In genomic region chr4:101292736-101293541, GRCm38 (mm10) we compare ENCODE assay signal across 8 mouse cellular contexts. TPM values are rescaled to one million over a fixed set of nuclear protein-coding genes. Genes with fewer than 3 reads are reported as not detected.
DNase-seq lines count a peak whose midpoint lies in the region; ATAC-seq and TF ChIP-seq lines count a peak whose summit lies in the region.

No protein-coding gene starts in this region.

- TF ChIP-seq CTCF in lung, embryonic 14.5 days (IDR thresholded peaks at IDR 0.05; ENCODE audit: low read depth): no peak
- no peak for TF ChIP-seq CTCF in thymus, adult 2 months (IDR thresholded peaks at IDR 0.05; ENCODE audit: borderline replicate concordance, control insufficient read depth, extremely low read depth, insufficient read depth, low read length, poor library complexity)

- DNase-seq in B cell, adult 2 months: peak; percentile 67 to 69
- peak; percentile 77 to 92 for DNase-seq in adrenal gland, adult (ENCODE audit: inconsistent age in 2 of 2, low spot score in 1 of 2)
- peak; percentile 63 for DNase-seq in embryo, embryonic 9.5 days (ENCODE audit: extremely low spot score)
- peak; percentile 72 for DNase-seq in heart, adult 8-10 months (ENCODE audit: low spot score)
- peak; percentile 78 for DNase-seq in kidney, adult 18-20 months
- DNase-seq in lung, embryonic 14.5 days: peak; percentile 58
- peak; percentile 60 for DNase-seq in thymus, adult 2 months

- peak overlapping the region; percentile 81; the same call in 1 of the 2 replicates for H3K27ac ChIP-seq in lung, embryonic 14.5 days (ENCODE audit: low read depth)
- H3K27ac ChIP-seq in neural tube, embryonic 14.5 days (ENCODE audit: low read depth, low read length): no peak overlapping the region
- H3K27ac ChIP-seq in thymus, adult 2 months (ENCODE audit: control insufficient read depth, insufficient read depth, low read length): peak overlapping the region; percentile 23

- H3K4me3 ChIP-seq in lung, embryonic 14.5 days (ENCODE audit: low read depth, low read length): peak overlapping the region; percentile 46
- H3K4me3 ChIP-seq in neural tube, embryonic 14.5 days (ENCODE audit: low read depth, low read length): peak overlapping the region; percentile 36
- H3K4me3 ChIP-seq in thymus, adult 2 months (ENCODE audit: control insufficient read depth, insufficient read depth, low read length): peak overlapping the region; percentile 47

- TF ChIP-seq POLR2A in thymus, adult 2 months (IDR thresholded peaks at IDR 0.05; ENCODE audit: control insufficient read depth, extremely low read depth, insufficient read depth, low read length, poor library complexity): no peak

- no peaks in the 10 kb centered on the region for H3K36me3 ChIP-seq in lung, embryonic 14.5 days (ENCODE audit: insufficient read depth)
- no peaks in the 10 kb centered on the region for H3K36me3 ChIP-seq in neural tube, embryonic 14.5 days (ENCODE audit: control insufficient read depth, insufficient read depth, low read length)
- no peaks in the 10 kb centered on the region for H3K36me3 ChIP-seq in thymus, adult 2 months (ENCODE audit: control insufficient read depth, insufficient read depth, low read length)

- H3K4me1 ChIP-seq in lung, embryonic 14.5 days (ENCODE audit: insufficient read depth): peaks cover 13% of the 10 kb centered on the region
- peaks cover 4% of the 10 kb centered on the region; the same call in 1 of the 2 replicates for H3K4me1 ChIP-seq in neural tube, embryonic 14.5 days (ENCODE audit: control insufficient read depth, insufficient read depth, low read length)
- H3K4me1 ChIP-seq in thymus, adult 2 months (replicated peaks; ENCODE audit: control insufficient read depth, insufficient read depth, low read length): peaks cover 11% of the 10 kb centered on the region

- peak; percentile 43 for ATAC-seq in lung, embryonic 14.5 days (ENCODE audit: insufficient read depth)
- peak; percentile 45; the same call in 1 of the 2 replicates for ATAC-seq in neural tube, embryonic 14.5 days (ENCODE audit: low read depth)

- H3K27me3 ChIP-seq in lung, embryonic 14.5 days (ENCODE audit: insufficient read depth, low read length): peaks cover 10% of the 10 kb centered on the region
- H3K27me3 ChIP-seq in neural tube, embryonic 14.5 days (ENCODE audit: control insufficient read depth, insufficient read depth, low read length): peaks cover 23% of the 10 kb centered on the region
- H3K27me3 ChIP-seq in thymus, adult 2 months (ENCODE audit: control insufficient read depth, insufficient read depth, low read length): no peaks in the 10 kb centered on the region

- WGBS in lung, embryonic 14.5 days: 2% methylated on average over 49 of the region's 49 CpGs
- under 1% methylated on average over 49 of the region's 49 CpGs for WGBS in neural tube, embryonic 14.5 days
- 1% methylated on average over 49 of the region's 49 CpGs for WGBS in thymus, adult 2 months

- H3K9me3 ChIP-seq in lung, embryonic 14.5 days (ENCODE audit: low read depth, low read length): no peaks in the 10 kb centered on the region
- no peaks in the 10 kb centered on the region for H3K9me3 ChIP-seq in neural tube, embryonic 14.5 days (ENCODE audit: control insufficient read depth, low read length)

- peak overlapping the region; percentile 91 for H3K4me2 ChIP-seq in lung, embryonic 14.5 days
- peak overlapping the region; percentile 78 for H3K4me2 ChIP-seq in neural tube, embryonic 14.5 days (ENCODE audit: low read depth, low read length)

- H3K9ac ChIP-seq in lung, embryonic 14.5 days: peak overlapping the region; percentile 55
- H3K9ac ChIP-seq in neural tube, embryonic 14.5 days (replicated peaks; ENCODE audit: low read depth, low read length): 0 out of 2 replicates have a peak overlapping the region, but pooled peaks have one; percentile 29

RNA-seq across cellular contexts. Expression of gene Jak1, which starts 27.9 kb away (rescaled TPM):
- 100 to 1,000 TPM in 1 of 4 experiments, 10 to 100 TPM in 3; 80.9 to 106 (median 90.0) TPM for total RNA-seq in heart, adult 8-10 months (2022)
- 85.0 and 85.5 TPM in 2 replicates for polyA plus RNA-seq in lung, embryonic 14.5 days (2014; fragmentation: Nextera tagmentation; extraction: Ambion mirVana)
- polyA plus RNA-seq in neural tube, embryonic 14.5 days (2014; fragmentation: Nextera tagmentation; extraction: Ambion mirVana): 113 and 119 TPM in 2 replicates
- 97.7 and 109 TPM in 2 replicates for polyA plus RNA-seq in thymus, adult 2 months (2012; rRNA removed)
